Mouse (Mus musculus) intestine, postnatal 0 days (tissue): ENCODE measurements around the gene Slc4a10. TPM values are rescaled to one million over a fixed set of nuclear protein-coding genes. Genes with fewer than 3 reads are reported as not detected.

ENCODE experiments used
- ATAC-seq: fragments of 200-750 bp; cut with Nextera tagmentation; 2 replicates; pipeline ENCODE4 v1.8.0; 2017; ENCODE audit warnings: mild to moderate bottlenecking, moderate TSS enrichment, moderate library complexity
- H3K27ac ChIP-seq: fragments of 300-500 bp; sonication (generic); 2 replicates; pipeline ENCODE4 v1.5.1; 2014; ENCODE audit warnings: mild to moderate bottlenecking, low read depth, low read length, moderate library complexity
- H3K27me3 ChIP-seq: fragments of 300-500 bp; sonication (generic); replicated peaks from 2 replicates; pipeline ENCODE4 v1.6.1; 2014; ENCODE audit warnings: low read length, mixed read lengths; ENCODE audit not compliant: control insufficient read depth, insufficient read depth
- H3K36me3 ChIP-seq: fragments of 300-500 bp; sonication (generic); 2 replicates; pipeline ENCODE4 v1.6.1; 2014; ENCODE audit warnings: mild to moderate bottlenecking, moderate library complexity; ENCODE audit not compliant: control insufficient read depth, insufficient read depth
- H3K4me1 ChIP-seq: fragments of 300-500 bp; sonication (generic); replicated peaks from 2 replicates; pipeline ENCODE4 v1.6.1; 2014; ENCODE audit warnings: antibody characterized with exemption, low read length, mixed read lengths; ENCODE audit not compliant: control insufficient read depth, insufficient read depth
- H3K4me2 ChIP-seq: fragments of 300-500 bp; sonication (generic); replicated peaks from 2 replicates; pipeline ENCODE4 v1.6.1; 2014; ENCODE audit warnings: low read depth, mild to moderate bottlenecking, moderate library complexity
- H3K4me3 ChIP-seq: fragments of 300-500 bp; sonication (generic); 2 replicates; pipeline ENCODE4 v1.5.1; 2014; ENCODE audit warnings: low read depth, low read length
- H3K9ac ChIP-seq: fragments of 300-500 bp; sonication (generic); 2 replicates; pipeline ENCODE4 v1.6.1; 2014; ENCODE audit warnings: mild to moderate bottlenecking, low read depth, low read length
- H3K9me3 ChIP-seq: fragments of 300-500 bp; sonication (generic); 2 replicates; pipeline ENCODE4 v1.6.1; 2016; ENCODE audit warnings: mixed run types; ENCODE audit not compliant: control insufficient read depth
- CTCF ChIP-seq: sonication (generic); IDR thresholded peaks from 2 replicates; pipeline ENCODE4 v1.5.1; 2016; ENCODE audit warnings: low read depth, mild to moderate bottlenecking, control low read depth, antibody characterized with exemption, moderate library complexity
- WGBS: fragments of 180-500 bp; shearing (Covaris S2); extraction: QIAGEN DNeasy Blood & Tissue Kit; methylation state at CpG from one replicate; pipeline ENCODE4 v1.1.7; 2014; 5-methylcytosine and 5-hydroxymethylcytosine counted together
- polyA plus RNA-seq: library from polyadenylated mRNA; unstranded; fragments of >200 nt; fragmentation: Nextera tagmentation; extraction: Ambion mirVana; gene quantifications from 2 replicates; pipeline ENCODE4 v1.2.1, GENCODE M21; 2015

Gene Slc4a10
- polyA plus RNA-seq, 1 experiment from 2014 or later = 0.63 TPM

DNA sequence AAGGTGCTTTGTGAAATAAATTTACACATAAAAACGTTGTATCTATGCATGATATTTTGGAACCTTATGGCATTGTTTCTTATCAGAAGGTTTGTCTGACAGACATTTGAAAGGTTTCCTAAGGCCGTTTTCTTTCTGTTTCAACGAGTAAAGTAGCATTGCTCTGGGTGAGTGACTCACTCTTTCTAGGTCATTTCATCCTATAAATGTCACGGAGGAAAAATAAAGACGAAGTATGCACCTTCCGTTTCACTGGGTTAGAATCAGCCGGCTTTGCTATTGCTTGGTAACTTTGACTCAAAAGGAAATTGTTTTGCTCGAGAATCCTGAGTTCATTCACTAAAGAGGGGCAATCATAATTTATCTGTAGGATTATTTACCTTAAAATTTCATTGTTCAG lies 88.6 kb downstream of the Slc4a10 start:
- H3K4me1 ChIP-seq = no peaks in the 10 kb centered on the region
- no peak overlapping the region for H3K4me3 ChIP-seq
- no peak overlapping the region for H3K9ac ChIP-seq
- H3K36me3 ChIP-seq = no peaks in the 10 kb centered on the region
- no peak for TF ChIP-seq CTCF
- WGBS = 65% methylated on average over 8 of the region's 8 CpGs
- no peak overlapping the region for H3K27ac ChIP-seq
- no peak for ATAC-seq
- H3K27me3 ChIP-seq = no peaks in the 10 kb centered on the region
- H3K4me2 ChIP-seq = no peak overlapping the region
- no peaks in the 10 kb centered on the region for H3K9me3 ChIP-seq

DNA sequence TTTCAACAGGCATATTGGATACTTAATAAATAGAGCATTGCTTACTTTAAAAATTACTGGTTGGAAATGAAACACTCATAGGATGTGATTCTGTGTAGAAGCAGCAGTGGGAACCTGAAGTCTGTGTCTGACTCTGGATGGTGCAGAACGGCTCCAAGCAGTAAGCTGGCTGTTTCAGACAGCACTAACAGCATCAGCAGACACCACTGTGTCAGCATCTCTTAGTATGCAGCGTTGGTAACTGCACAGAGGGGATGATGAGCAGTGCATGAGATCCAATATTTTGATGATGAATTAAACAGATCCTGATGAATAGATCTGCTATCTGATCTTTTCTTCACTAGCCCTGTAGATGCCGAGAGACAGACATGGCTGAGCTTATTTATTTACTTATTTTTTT lies 101.4 kb downstream of the Slc4a10 start:
- TF ChIP-seq CTCF = no peak
- 60% methylated on average over 3 of the region's 3 CpGs for WGBS
- H3K27me3 ChIP-seq = no peaks in the 10 kb centered on the region
- no peaks in the 10 kb centered on the region for H3K9me3 ChIP-seq
- no peak overlapping the region for H3K4me3 ChIP-seq
- H3K4me2 ChIP-seq = no peak overlapping the region
- no peak overlapping the region for H3K27ac ChIP-seq
- no peak for ATAC-seq
- H3K4me1 ChIP-seq = no peaks in the 10 kb centered on the region
- H3K9ac ChIP-seq = no peak overlapping the region
- no peaks in the 10 kb centered on the region for H3K36me3 ChIP-seq

DNA sequence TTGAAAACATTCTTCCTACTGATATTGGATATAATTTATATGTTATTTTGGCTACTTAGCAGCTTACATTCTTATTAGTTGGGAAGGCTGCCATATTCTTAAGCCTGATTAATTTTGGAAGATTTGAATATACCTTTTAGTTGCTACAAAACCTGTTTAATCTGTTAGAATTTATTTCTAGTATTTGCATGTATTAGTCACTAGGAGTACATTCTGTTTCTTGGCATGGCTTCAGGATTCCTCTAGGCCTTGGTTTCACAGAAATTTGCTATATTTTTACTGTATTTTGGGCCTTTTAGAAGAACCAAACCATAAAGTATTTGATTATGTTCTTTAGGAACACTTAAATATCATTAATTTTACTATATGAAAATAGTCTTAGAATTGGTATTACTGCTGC lies 103.2 kb downstream of the Slc4a10 start:
- Histone ChIP-seq H3K36me3 (no peaks in the 10 kb centered on the region), H3K4me1 (no peaks in the 10 kb centered on the region), H3K4me2 (no peak overlapping the region), H3K27me3 (no peaks in the 10 kb centered on the region), H3K27ac (no peak overlapping the region), H3K9me3 (no peaks in the 10 kb centered on the region), H3K4me3 (no peak overlapping the region), H3K9ac (no peak overlapping the region)
- no peak for TF ChIP-seq CTCF
- ATAC-seq = no peak

DNA sequence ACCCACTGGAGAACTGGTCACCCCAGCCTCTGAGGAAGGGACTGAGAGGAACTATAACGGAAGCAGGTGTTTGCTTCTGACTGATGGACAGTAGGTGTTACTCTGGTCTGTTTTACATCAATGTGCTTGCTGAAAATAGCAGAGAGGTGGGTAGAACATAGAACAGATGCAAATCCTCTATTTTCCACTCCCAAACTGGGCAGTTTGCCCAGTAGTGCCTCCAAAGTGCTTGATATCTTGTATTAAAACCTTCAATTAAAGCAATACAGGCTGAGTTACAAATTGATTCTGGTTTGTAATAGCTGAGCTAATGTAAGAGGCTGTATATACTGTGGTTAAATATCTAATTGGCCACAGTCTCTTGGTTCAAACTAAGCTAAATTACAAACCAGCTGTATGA lies 104.6 kb downstream of the Slc4a10 start:
- WGBS = 60% methylated on average over 1 of the region's 1 CpGs
- H3K9me3 ChIP-seq = no peaks in the 10 kb centered on the region
- no peak for ATAC-seq
- H3K4me1 ChIP-seq = no peaks in the 10 kb centered on the region
- no peak overlapping the region for H3K4me2 ChIP-seq
- H3K9ac ChIP-seq = no peak overlapping the region
- H3K4me3 ChIP-seq = no peak overlapping the region
- H3K27ac ChIP-seq = no peak overlapping the region
- no peaks in the 10 kb centered on the region for H3K27me3 ChIP-seq
- H3K36me3 ChIP-seq = no peaks in the 10 kb centered on the region
- no peak for TF ChIP-seq CTCF

DNA sequence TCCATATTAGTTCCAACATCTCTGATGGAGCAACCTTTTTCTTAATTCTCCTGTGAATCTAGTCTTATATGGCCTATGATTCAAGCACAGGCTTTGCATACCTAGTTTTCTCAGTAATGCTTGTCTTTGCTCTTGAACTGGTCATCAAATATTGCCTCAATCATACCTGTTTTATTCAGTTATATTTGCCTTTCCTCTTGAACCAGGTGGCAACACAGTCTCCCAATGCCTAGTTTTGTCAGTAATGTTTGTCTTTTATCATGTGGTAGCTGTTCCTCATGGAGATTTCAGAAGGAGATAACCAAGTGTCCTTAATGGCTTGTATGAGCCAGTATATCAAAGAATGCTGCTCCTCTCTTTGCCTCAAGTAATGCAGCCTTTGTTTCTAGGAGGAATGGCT lies 163.8 kb downstream of the Slc4a10 start:
- Histone ChIP-seq H3K4me3 (no peak overlapping the region), H3K27ac (no peak overlapping the region), H3K4me2 (no peak overlapping the region), H3K4me1 (no peaks in the 10 kb centered on the region), H3K9ac (no peak overlapping the region), H3K36me3 (no peaks in the 10 kb centered on the region), H3K27me3 (no peaks in the 10 kb centered on the region), H3K9me3 (no peaks in the 10 kb centered on the region)
- no peak for ATAC-seq
- TF ChIP-seq CTCF = no peak

DNA sequence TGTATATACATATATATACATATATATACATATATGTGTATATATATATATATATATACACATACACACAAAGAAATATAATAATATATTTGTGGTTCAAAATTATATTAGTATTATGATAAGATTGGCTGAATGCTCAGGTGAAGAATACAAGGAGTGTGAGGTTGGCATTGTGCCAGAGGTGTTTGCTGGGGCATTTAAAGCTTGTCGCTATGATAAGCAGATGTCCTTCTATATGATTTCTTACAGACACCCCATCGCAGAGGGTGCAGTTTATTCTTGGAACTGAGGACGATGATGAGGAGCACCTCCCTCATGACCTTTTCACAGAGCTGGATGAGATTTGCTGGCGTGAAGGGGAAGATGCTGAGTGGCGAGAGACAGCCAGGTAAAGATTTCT lies 164.8 kb downstream of the Slc4a10 start:
- H3K9ac ChIP-seq = no peak overlapping the region
- no peaks in the 10 kb centered on the region for H3K36me3 ChIP-seq
- H3K27me3 ChIP-seq = no peaks in the 10 kb centered on the region
- H3K4me2 ChIP-seq = no peak overlapping the region
- ATAC-seq = no peak
- H3K27ac ChIP-seq = no peak overlapping the region
- WGBS = 80% methylated on average over 5 of the region's 5 CpGs
- no peaks in the 10 kb centered on the region for H3K4me1 ChIP-seq
- no peak overlapping the region for H3K4me3 ChIP-seq
- TF ChIP-seq CTCF = no peak
- no peaks in the 10 kb centered on the region for H3K9me3 ChIP-seq

DNA sequence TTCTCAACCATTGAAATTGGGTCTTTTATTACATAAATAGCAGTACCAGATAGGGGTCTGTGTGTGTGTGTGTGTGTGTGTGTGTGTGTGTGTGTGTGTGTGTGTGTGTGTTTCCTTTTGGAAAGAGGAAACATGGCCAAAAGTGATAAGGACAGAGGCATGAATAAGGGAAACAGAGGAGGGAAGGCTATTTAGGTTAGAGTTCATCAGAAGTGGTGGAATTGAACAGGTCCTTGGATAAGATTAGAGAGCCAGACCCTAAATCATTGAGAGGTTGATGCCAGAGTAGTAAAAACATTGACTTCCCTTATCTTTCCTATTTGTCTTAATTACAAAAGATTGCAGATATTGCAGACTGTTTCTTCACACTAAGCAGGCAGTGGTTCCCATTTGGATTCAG lies 181.3 kb downstream of the Slc4a10 start:
- Histone ChIP-seq H3K27me3 (no peaks in the 10 kb centered on the region), H3K4me3 (no peak overlapping the region), H3K9me3 (no peaks in the 10 kb centered on the region), H3K36me3 (no peaks in the 10 kb centered on the region), H3K4me1 (no peaks in the 10 kb centered on the region), H3K27ac (no peak overlapping the region), H3K4me2 (no peak overlapping the region), H3K9ac (no peak overlapping the region)
- ATAC-seq = no peak
- no peak for TF ChIP-seq CTCF
